Mouse (Mus musculus) liver, embryonic 11.5 days (tissue): Measurements from ENCODE around the gene Lrriq1. TPM values are rescaled to one million over a fixed set of nuclear protein-coding genes. Genes with fewer than 3 reads are reported as not detected.

Experiments used
- ATAC-seq: fragments of 200-750 bp; cut with Nextera tagmentation; replicated peaks from 2 replicates; pipeline ENCODE4 v1.8.0; 2017; ENCODE audit warnings: moderate number of reproducible peaks, mild to moderate bottlenecking, moderate TSS enrichment, moderate library complexity; ENCODE audit not compliant: low FRiP score
- DNase-seq: peaks from one replicate; pipeline ENCODE4 v3.0.0-alpha.2; 2017; ENCODE audit warnings: low spot score
- H3K27ac ChIP-seq: fragments of 300-500 bp; sonication (generic); 2 replicates; pipeline ENCODE4 v1.5.1; 2014; ENCODE audit warnings: mild to moderate bottlenecking, low read depth, low read length, control low read depth
- H3K27me3 ChIP-seq: fragments of 300-500 bp; sonication (generic); replicated peaks from 2 replicates; pipeline ENCODE4 v1.6.1; 2014; ENCODE audit warnings: low read length, mixed read lengths; ENCODE audit not compliant: control insufficient read depth, insufficient read depth
- H3K36me3 ChIP-seq: fragments of 300-500 bp; sonication (generic); 2 replicates; pipeline ENCODE4 v1.6.1; 2014; ENCODE audit warnings: mild to moderate bottlenecking, low read length, moderate library complexity, mixed read lengths; ENCODE audit not compliant: control insufficient read depth, insufficient read depth
- H3K4me1 ChIP-seq: fragments of 300-500 bp; sonication (generic); replicated peaks from 2 replicates; pipeline ENCODE4 v1.6.1; 2014; ENCODE audit warnings: low read length, mixed read lengths; ENCODE audit not compliant: control insufficient read depth, insufficient read depth
- H3K4me2 ChIP-seq: fragments of 300-500 bp; sonication (generic); 2 replicates; pipeline ENCODE4 v1.6.1; 2014; ENCODE audit warnings: mild to moderate bottlenecking, control low read depth, moderate library complexity
- H3K4me3 ChIP-seq: fragments of 300-500 bp; sonication (generic); 2 replicates; pipeline ENCODE4 v1.5.1; 2014; ENCODE audit warnings: low read depth, low read length, control low read depth
- H3K9ac ChIP-seq: fragments of 300-500 bp; sonication (generic); 2 replicates; pipeline ENCODE4 v1.6.1; 2014; ENCODE audit warnings: low read depth, low read length, control low read depth
- H3K9me3 ChIP-seq: fragments of 300-500 bp; sonication (generic); 2 replicates; pipeline ENCODE4 v1.6.1; 2016; ENCODE audit warnings: low read length, inconsistent platforms, mixed read lengths; ENCODE audit not compliant: control insufficient read depth
- WGBS: fragments of 180-500 bp; shearing (Covaris S2); extraction: QIAGEN DNeasy Blood & Tissue Kit; methylation state at CpG from one replicate; pipeline ENCODE4 v1.1.7; 2014; 5-methylcytosine and 5-hydroxymethylcytosine counted together
- polyA plus RNA-seq: library from polyadenylated mRNA; unstranded; fragments of >200 nt; fragmentation: Nextera tagmentation; extraction: Ambion mirVana; gene quantifications from 2 replicates; pipeline ENCODE4 v1.2.1, GENCODE M21; 2014

The Lrriq1 gene
- polyA plus RNA-seq, 1 experiment from 2014 or later = not detected

GRCm38 (mm10) chr10:103026636-103027225 lies 209.4 kb downstream of the Lrriq1 start:
- no peaks in the 10 kb centered on the region for H3K36me3 ChIP-seq
- no peak overlapping the region for H3K4me3 ChIP-seq
- DNase-seq = peak; percentile 37
- no peak overlapping the region for H3K27ac ChIP-seq
- ATAC-seq = no peak
- H3K9me3 ChIP-seq = no peaks in the 10 kb centered on the region
- WGBS = under 1% methylated on average over 17 of the region's 17 CpGs
- H3K27me3 ChIP-seq = peaks cover 62% of the 10 kb centered on the region
- no peak overlapping the region for H3K9ac ChIP-seq
- peak overlapping the region; percentile 1; the same call in 1 of the 2 replicates for H3K4me2 ChIP-seq
- H3K4me1 ChIP-seq = no peaks in the 10 kb centered on the region

- no peak for ATAC-seq
- no peak overlapping the region for H3K9ac ChIP-seq
- no peaks in the 10 kb centered on the region for H3K9me3 ChIP-seq
- WGBS = 58% methylated on average over 2 of the region's 2 CpGs
- no peak overlapping the region for H3K4me2 ChIP-seq
- no peaks in the 10 kb centered on the region for H3K27me3 ChIP-seq
- H3K4me1 ChIP-seq = no peaks in the 10 kb centered on the region
- DNase-seq = no peak
- no peak overlapping the region for H3K27ac ChIP-seq
- H3K36me3 ChIP-seq = no peaks in the 10 kb centered on the region
- H3K4me3 ChIP-seq = no peak overlapping the region
Observed at GRCm38 (mm10) chr10:103002556-103002955, 233.6 kb downstream of the Lrriq1 start.

GRCm38 (mm10) chr10:103000902-103001301 lies 235.2 kb downstream of the Lrriq1 start:
- DNase-seq = no peak
- ATAC-seq = no peak
- no peaks in the 10 kb centered on the region for H3K36me3 ChIP-seq

GRCm38 (mm10) chr10:102999584-102999983 lies 236.5 kb downstream of the Lrriq1 start:
- H3K4me2 ChIP-seq = no peak overlapping the region
- H3K4me1 ChIP-seq = no peaks in the 10 kb centered on the region
- ATAC-seq (no peak), DNase-seq (no peak)
- H3K4me3 ChIP-seq = no peak overlapping the region
- H3K27me3 ChIP-seq = no peaks in the 10 kb centered on the region
- H3K36me3 ChIP-seq = no peaks in the 10 kb centered on the region
- no peak overlapping the region for H3K27ac ChIP-seq
- no peak overlapping the region for H3K9ac ChIP-seq
- no peaks in the 10 kb centered on the region for H3K9me3 ChIP-seq

More at GRCm38 (mm10) chr10:103000902-103001301, 235.2 kb downstream of the Lrriq1 start:
- no peak overlapping the region for H3K27ac ChIP-seq
- no peaks in the 10 kb centered on the region for H3K4me1 ChIP-seq
- no peaks in the 10 kb centered on the region for H3K27me3 ChIP-seq
- H3K9ac ChIP-seq = no peak overlapping the region
- no peak overlapping the region for H3K4me2 ChIP-seq
- whole genome bisulfite sequencing = 27% methylated on average over 8 of the region's 8 CpGs
- no peaks in the 10 kb centered on the region for H3K9me3 ChIP-seq
- no peak overlapping the region for H3K4me3 ChIP-seq

Other genes with a start within 250 kb of the Lrriq1 start
- 3.1 and 3.2 TPM in 2 replicates for gene Alx1, start 206.1 kb downstream of the Lrriq1 start, polyA plus RNA-seq
- gene Slc6a15, start 131.5 kb upstream of the Lrriq1 start, polyA plus RNA-seq = 0.73 and 1.3 TPM in 2 replicates